Mouse (Mus musculus): ENCODE results near the gene Cdc14a.

- TF ChIP-seq CTCF (IDR thresholded peaks at IDR 0.05; ENCODE audit: borderline replicate concordance, extremely low read depth, insufficient read depth, insufficient read length): no peak
- no peak for TF ChIP-seq POLR2A (IDR thresholded peaks at IDR 0.05; ENCODE audit: borderline replicate concordance, extremely low read depth, insufficient read depth, insufficient read length, poor library complexity, severe bottlenecking)
Observed at GRCm38 (mm10) chr3:116251481-116252254, 172.2 kb downstream of the Cdc14a start.
